Mouse (Mus musculus): ENCODE data around the gene Slc7a5.

Slc7a5 gene

GRCm38 (mm10) chr8:121907587-121908248, at the start of gene Slc7a5:
Gene Slc7a5 (minus strand): TSS chr8:121907694.
- DNase-seq = peak; percentile 94 to 95

GRCm38 (mm10) chr8:121955825-121956500, 48.5 kb upstream of the Slc7a5 start:
- no peak for DNase-seq

- DNase-seq = no peak
These were observed 47.6 kb upstream of the Slc7a5 start for GRCm38 (mm10) chr8:121954981-121955555.

GRCm38 (mm10) chr8:121953821-121954545, 46.5 kb upstream of the Slc7a5 start:
- no peak for DNase-seq

- no peak for DNase-seq
These were observed 45.3 kb upstream of the Slc7a5 start for GRCm38 (mm10) chr8:121952800-121953199.

- no peak for DNase-seq
These were observed 44.6 kb upstream of the Slc7a5 start for GRCm38 (mm10) chr8:121952122-121952521.

- no peak for DNase-seq
These were observed 44.1 kb upstream of the Slc7a5 start for GRCm38 (mm10) chr8:121951656-121952009.

- peak; percentile 47 to 63 for DNase-seq
These were observed 43.5 kb upstream of the Slc7a5 start for GRCm38 (mm10) chr8:121950749-121951655.

- peak; percentile 94 to 97 for DNase-seq
These were observed 42.7 kb upstream of the Slc7a5 start for GRCm38 (mm10) chr8:121949941-121950748.

- no peak for DNase-seq
These were observed 41.8 kb upstream of the Slc7a5 start, which contains the start of gene Banp for GRCm38 (mm10) chr8:121949222-121949800. Gene Banp (plus strand): TSS chr8:121949750.

- no peak for DNase-seq
These were observed 41.0 kb upstream of the Slc7a5 start for GRCm38 (mm10) chr8:121948321-121949145.

GRCm38 (mm10) chr8:121947753-121948141, 40.3 kb upstream of the Slc7a5 start:
- peak; percentile 86 to 87 for DNase-seq

GRCm38 (mm10) chr8:121947047-121947752, 39.7 kb upstream of the Slc7a5 start:
- no peak for DNase-seq

GRCm38 (mm10) chr8:121946351-121946750, 38.9 kb upstream of the Slc7a5 start:
- no peak for DNase-seq

GRCm38 (mm10) chr8:121944831-121945230, 37.3 kb upstream of the Slc7a5 start, which contains the start of gene Car5a:
Gene Car5a (minus strand): TSS chr8:121944904.
- DNase-seq = no peak

GRCm38 (mm10) chr8:121943716-121944115, 36.2 kb upstream of the Slc7a5 start:
- DNase-seq = no peak

- DNase-seq = no peak
These were observed 35.6 kb upstream of the Slc7a5 start for GRCm38 (mm10) chr8:121943057-121943540.

GRCm38 (mm10) chr8:121938732-121939131, 31.2 kb upstream of the Slc7a5 start:
- DNase-seq = no peak

- DNase-seq = no peak
These were observed 28.9 kb upstream of the Slc7a5 start for GRCm38 (mm10) chr8:121936391-121936790.
